Mouse (Mus musculus) embryo, embryonic 10.5 days (tissue): ENCODE results near the gene Dusp8.
"Not testable (repeated sequence)": the region's sequence is repeated elsewhere in the genome, so short reads cannot be mapped to it uniquely, and the experiment has no call there.

Experiments
- DNase-seq: peaks from one replicate; pipeline ENCODE4 v3.0.0-alpha.2; 2015; ENCODE audit warnings: low spot score

Dusp8 gene

DNA sequence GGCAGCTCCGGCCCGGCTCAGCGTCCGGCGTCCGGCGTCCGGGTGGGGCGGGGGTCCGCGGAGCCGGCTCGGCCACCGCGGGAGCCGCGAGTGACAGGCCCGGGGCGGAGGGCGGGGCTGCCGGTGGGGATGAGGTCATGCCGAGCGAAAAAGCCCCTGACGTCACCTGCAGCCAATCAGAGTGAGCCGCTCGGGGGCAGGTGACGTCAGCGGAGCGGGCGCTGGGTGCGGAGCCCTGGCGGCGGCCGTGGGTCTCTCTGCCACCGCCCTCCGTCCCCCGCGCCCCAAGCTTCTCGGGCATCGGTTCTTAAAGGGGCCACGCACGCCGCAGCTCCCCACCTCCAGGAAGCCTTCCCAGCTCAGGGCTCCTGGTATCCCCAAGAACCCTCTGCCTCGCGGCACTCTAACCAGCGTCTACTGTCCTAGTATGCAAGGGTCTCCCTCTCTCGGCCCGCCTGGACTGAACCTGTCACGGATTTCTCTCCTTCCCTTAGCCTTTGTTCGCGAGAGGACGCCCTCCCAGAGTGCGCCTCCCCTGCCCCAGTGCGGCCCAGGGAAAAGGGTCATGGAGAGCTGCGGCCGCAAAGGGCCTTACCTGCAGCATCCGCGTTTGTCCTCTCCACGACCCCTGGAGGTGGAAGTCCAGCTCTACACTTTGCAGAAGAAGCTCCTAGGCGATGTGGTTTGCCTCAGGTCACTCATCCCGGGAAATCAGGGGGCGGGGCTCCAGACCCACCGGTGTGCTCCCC lies at the start of gene Dusp8:
Dusp8 (minus strand) TSS at position 661 of the 749 bp plus-strand sequence.
- peak; percentile 91 for DNase-seq

DNA sequence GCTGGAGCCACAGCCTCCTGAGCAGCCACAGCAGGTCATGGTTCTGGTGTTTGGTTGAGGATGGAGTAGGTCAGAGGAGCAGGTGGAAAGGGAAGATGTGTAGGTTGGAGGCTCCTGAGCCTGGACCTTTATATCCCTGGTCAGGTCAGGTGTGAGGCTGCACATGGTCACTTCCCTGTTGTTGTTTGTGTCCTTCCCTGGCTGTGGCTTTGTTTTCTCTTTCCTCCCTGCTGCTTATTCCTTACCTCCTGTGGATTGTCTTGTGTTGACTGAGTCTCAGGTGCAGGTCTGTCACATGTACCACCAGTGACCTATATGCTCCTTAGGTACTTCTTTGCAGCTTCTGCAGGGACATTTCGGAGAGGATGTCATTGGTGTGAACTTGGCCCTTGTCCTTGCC lies 48.9 kb upstream of the Dusp8 start, which contains the start of gene Gm45337:
Gm45337 (minus strand) TSS at position 101 of the 400 bp plus-strand sequence.
- DNase-seq = no peak

DNA sequence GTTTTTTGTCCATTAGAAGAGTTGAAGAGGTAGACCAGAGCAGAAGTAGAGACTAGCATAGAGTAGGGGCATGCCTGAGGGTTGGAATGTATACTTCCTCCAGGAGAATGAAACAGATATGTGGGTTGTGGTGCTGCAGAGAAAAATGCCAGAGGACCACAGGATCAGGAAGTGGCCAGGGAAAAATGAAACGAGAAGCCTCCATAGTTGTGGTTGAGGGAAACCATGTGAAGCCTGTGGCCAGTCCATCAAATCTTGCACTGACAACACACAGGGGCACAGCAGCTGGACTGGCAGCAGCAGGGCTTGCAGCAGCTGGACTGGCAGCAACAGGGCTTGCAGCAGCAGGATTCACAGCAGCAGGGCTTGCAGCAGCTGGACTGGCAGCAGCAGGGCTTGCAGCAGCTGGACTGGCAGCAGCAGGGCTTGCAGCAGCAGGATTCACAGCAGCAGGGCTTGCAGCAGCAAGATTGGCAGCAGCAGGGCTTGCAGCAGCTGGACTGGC lies 47.9 kb upstream of the Dusp8 start:
- not testable (repeated sequence) for DNase-seq

DNA sequence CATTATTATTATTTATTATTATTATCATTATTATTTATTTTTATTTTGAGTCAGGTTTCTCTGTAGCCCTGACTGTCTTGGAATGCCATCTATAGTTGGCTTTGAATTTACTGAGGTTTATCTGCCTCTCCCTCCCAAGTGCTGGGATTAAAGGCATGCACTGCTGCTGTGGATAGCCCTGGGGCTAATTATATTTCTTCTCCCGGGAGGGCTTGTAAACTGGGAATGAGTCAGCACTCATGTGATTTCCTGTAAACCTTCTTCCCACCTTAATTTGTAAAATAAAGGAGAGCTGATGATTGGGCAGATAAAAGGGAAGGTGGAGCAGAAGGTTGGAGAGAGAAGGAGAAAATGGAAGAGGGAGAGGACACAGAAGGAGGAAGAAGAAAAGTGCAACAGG lies 45.1 kb upstream of the Dusp8 start:
- DNase-seq = no peak

DNA sequence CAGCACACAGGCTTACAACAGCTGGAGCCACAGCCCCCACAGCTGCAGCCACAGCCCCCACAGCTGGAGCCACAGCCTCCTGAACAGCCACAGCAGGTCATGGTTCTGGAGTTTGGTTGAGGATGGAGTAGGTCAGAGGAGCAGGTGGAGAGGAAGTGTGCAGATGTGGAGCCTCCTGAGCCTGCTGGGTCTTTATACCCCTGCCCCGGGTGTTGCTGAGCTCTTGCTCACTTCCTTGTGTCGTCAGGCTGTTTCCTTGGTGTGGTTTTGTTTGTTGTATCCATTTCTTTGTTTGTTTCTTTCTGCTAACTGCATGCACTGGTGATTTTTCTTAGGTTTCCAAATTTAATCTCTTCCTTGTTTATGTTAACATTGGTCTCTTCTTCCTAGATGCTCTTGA lies 40.3 kb upstream of the Dusp8 start, which contains the start of gene Gm39115:
Gm39115 (minus strand) TSS at position 101 of the 400 bp plus-strand sequence.
- DNase-seq = not testable (repeated sequence)

DNA sequence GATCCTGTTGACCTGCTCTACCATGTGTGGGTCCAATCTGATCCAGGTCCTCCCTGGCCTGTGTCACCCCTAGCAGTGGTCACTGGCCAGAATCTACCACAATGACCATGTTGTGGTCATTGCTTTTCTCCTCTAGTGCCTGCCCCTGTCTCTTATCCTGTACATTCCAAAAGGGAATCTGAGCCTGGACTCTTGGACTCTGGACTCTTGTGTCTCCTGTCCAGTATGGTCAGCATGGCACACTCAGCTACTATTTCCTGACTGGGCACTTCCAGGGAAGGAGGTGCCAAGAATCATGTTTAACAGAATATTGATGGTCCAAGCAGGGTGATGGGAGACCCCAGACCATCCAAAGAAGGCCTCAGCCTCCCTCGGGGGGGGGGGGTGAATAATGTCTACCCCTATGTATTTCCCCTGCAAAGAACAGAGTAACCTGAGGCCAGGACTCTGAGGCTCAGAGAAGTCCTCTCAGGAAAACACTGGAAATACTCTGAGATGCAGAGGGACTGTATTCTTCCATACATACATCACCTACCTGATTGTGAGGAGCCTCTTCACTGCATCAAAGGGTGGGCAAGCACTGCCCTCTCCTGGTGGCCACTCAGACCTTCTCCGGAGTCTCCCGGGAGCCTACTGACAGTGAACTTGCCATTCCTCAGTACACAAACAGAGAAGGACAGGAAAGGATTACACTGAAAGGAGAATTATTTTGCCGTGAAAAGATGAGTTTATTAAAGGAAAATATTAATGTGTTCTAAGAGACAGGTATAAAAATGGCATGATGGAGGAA lies 38.8 kb upstream of the Dusp8 start:
- peak; percentile 40 for DNase-seq

DNA sequence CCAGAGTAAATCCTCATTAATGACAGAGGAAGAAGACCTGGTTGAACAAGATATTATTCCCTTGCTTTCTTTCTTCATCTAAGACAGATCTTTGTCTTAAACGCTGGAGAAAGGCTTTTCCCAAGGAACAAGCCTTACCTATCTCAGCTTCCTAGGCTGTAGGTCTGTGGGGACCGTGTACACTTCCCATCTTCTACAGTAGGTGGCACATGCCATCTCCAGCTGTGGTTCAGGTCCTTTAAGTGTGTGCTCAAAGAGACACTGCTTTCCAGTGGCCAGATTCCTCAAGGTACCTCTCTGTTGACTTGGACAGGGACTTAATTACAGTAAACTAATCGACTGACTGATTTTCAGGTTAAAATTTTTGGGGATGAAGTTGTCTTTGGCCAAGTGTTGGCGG lies 33.2 kb upstream of the Dusp8 start:
- DNase-seq = no peak

DNA sequence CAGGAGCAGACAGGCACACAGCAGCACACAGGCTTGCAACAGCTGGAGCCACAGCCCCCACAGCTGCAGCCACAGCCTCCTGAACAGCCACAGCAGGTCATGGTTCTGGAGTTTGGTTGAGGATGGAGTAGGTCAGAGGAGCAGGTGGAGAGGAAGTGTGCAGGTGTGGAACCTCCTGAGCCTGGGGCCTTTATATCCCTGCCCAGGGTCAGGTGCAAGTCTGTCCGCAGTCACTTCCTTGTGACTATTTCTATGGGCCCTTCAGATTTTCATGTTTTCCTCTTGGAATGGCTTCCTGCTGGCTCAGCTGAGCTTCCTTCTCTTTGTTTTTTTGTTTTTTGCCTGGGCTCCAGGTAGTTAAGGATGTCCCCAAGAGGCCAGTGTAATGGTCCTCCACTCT lies 25.0 kb upstream of the Dusp8 start, which contains the start of gene Gm45618:
Gm45618 (minus strand) TSS at position 101 of the 400 bp plus-strand sequence.
- not testable (repeated sequence) for DNase-seq

DNA sequence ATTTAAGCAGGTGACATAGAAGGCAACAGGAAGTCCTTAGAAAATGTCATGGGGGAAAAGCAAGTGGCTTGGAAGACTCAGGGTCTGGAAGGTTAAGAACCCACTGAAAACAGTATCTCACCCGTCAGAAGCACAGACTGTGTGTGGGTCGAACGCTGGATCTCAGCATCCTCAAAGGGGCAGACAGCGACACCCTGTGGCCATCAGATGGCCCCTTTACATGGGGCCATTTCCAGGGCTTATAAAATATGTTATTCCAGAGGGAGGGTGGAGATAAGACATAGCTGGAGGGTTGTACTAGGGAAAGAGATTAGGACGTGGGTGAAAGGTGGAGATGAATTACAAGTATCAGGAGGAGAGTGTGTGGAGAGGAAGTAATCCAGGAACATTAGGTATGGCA lies 24.0 kb upstream of the Dusp8 start:
- peak; percentile 40 for DNase-seq

DNA sequence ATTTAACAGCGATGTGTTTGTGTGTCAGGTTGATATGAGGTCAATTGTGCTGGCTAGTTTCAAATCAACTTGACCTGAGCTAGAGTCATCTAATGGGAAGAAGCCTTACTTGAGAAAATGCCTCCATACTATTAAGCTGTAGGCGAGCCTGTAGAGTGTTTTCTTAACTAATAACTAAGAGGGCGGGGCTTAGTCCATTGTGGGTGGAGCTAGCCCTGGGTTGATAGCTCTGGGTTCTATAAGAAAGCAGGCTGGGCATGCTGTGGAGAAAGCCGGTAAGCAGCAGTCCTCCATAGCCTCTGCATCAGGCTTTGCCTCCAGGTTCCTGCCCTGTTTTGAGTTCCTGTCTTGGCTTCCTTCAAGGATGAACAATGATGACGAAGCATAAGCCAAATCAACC lies 9.1 kb upstream of the Dusp8 start:
- no peak for DNase-seq

DNA sequence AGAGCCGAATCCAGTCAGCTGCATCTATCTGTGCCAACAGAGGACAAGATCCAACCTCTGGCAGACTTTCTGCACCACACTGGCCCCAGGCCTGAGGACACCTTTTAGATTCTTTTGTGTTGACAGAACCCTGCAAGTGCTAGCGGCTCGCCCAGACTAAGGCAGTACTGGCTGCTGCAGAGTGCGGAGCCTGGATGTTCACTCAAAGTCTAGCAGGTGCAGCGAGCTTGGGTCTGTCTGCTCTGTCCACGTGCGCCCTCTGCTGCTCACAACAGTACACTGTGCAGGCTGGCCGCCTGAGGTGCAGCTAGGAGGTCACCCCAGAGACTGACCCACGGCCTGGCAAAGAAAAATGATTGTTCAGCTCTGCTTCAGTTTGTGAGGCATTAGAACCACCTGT lies 2.1 kb upstream of the Dusp8 start:
- DNase-seq = peak; percentile 86

DNA sequence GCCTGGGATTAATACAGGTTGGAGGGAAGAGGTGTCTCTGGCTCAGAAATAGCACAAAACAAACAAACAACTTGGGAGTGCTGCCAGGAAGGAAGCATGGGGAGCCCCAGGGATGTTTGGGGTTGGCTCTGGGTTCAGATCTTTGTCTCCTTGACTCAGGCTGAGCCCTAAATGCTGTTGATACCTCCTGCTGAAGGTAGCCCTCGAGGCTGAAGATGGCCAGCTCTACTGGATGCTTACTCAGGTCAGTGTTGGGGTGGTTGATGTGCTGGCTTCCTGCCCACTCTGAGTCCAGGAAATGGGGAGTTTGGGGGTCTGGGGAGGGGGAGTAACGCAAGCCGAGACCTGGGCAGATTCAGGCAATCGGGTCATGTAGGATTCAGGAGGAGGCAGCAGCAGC lies 1.1 kb upstream of the Dusp8 start:
- DNase-seq = no peak

DNA sequence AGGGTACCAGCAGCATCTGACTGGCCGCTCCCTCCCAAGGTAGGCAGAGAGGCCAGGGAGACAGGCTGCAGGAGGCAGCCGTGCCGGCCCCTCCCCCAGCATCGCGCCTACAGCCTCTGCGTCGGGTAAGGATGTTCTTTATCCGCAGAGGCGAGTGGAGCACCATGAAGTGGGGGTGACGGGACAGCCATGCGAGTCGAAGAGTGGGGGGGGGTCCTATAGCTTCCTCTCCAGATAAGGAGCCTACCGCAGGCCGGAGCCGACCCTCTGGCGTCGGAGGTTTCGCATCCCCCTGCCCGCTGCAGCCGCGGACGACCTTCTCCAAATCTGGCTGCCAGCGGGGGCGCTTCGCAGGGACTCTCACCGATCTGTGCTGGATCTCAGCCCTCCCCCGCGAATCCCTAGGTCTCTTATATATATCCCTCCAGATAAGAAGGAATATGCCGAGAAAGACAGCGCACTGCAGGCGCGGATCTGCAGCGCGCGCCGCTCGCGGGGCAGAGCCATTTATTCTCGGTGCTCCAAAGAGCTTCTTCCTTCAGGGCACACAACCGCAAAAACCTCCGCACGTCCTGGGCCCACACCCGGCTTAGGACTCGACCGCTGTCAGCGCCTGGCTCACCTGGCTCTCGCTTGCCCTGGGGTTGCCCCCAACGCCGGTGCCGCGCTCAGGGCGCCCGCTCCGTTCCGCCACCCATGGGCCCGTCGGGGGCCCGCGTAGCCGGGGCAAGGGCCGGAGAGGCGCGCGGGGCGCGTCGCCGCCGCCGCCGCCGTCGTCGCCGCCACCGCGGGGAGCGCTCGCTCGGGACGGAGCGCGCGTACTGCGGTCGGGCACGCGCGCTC lies 1.1 kb downstream of the Dusp8 start:
- DNase-seq = peak; percentile 37

DNA sequence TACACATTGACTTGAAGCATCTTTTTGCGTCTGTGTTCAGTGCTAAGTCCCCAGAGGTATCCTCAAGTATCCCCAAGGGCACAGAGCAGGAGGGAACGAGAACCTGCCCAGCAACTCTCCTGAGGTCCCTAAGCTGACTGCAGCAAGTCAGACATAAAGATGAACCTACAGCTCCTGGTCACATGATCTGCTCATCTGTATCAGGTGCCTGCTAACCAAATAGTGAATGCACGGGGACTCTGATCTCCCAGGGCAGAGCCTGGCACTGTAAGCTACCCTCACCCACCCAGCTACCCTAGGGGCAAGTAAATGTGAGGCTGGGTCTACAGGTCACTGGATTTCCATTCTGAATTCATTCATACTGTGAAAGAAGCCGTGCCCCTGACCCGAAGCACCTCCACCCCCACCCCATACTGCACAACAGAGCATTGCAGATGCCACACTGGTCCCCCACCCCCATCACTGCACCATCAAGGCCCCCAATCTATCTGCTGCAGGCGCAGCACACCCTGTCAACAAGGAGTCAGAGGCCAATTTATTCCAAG lies 1.9 kb downstream of the Dusp8 start:
- no peak for DNase-seq

DNA sequence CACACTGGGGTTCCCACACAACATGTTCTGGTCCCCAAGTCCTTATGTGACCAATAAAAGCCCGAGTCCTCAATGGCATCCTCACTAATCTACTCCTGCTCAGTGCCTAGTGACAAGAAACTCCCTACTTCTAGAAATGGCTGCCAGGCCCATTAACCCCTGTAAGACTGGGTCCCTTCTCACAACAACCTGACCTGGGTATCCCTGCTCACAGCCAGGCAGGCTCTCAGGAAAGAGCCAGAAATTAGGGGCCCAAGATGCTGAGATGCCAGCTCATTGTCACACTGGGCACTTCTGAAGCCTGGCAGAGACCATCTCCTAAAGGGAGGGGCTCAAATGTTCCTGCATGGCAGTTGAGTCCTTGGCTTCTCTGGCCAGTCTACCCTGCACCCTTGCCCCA lies 2.7 kb downstream of the Dusp8 start:
- no peak for DNase-seq

DNA sequence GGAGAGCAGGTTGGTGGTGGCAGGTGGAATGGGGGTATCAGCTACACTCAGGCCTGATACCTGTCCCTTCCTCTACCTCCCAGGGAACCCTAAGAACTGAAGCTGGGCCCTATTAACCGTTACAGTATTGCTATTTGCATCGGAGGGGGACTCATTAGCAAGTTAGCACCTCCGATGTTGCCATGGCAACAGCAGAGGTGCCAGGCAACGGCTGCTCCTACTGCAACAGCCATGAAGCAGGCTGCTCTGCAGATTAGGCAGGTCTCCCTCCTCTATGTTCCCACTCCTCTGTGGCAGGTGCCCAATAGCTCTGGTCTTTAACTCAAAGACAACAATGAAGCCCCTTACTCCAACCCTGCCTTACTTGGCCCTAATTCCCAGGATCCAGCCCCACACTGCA lies 3.8 kb downstream of the Dusp8 start:
- DNase-seq = no peak

DNA sequence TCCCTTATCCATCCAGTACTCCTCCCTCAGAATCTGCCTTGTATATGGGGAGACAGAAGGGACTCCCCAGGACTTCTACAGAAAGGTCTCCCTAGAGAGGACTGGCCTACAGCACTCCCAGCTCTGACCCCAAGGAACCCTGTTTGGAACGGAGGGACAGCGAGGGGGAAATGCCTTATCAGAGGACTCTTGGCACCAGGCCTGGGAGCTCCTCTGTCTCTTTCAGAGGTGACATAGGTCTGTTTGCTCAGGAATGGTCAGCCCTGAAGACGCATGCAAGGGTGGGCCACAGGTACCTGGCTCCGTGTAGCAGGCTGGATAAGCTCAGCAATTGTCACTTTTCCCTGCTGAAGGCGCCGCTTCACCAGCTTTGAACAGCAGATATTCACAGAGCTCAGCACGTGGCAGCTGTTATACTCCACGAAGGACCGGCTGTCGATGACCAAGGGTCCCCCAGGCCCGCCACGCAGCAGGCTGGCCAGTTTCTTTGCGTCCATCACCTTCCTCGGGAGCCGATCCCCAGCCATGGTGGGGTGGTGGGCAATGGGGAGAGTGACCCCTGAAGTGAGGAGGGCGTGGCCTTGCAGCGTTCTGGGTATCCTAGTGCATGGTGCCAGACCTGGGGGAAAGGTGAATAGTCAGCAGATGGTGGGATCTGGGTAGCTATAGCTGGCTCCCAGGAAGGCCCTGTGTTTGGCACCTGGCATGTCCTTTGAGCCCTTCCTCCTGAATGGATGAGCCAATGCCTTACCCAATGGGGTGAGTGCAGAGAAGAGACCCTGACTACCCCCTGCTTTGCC lies 5.8 kb downstream of the Dusp8 start:
- no peak for DNase-seq

DNA sequence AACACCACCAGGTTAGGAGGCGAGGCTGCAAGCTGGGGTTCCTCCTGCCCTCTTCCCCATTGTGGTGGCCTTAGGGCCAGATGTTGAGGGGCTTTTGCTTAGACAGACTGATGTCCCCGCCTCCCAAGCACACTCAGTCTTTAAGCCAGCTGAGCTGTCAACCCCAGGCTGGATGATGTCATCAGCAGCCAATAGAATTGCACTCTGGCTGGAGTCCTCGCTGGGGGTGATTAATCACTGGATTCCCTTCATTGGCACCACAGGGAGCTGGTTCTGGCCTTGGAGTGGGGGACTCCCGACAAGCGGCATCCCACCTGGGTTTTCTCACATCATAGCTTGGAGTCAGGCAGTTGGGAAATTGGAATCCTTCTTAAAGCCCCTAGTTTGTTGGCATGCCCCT lies 6.8 kb downstream of the Dusp8 start:
- peak; percentile 87 for DNase-seq

DNA sequence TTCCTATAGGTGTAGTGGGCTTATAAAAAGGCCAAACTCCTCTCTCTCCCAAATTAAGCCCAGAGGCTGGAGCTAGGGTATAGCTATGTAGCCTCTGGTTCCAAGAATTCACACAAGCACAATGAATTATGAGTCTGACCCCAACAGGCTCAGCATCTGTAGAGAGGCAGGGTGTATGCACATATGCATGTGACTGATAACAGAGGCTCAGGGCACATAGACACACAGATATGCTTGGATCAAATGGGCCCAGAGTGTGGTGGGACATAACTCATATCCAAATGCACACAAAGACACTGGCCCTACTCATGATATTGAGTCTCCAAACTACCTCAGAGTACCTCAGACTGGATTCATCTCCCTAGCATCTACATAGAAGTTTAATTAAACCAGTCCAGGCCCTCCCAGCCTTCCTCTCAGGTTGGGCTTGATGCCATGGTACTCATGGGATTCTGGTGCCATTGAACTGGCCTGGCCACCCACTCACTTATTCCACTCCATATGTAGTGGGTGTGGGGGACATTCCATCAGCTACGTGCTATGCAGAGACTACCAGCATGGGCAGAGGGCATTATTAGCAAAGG lies 8.5 kb downstream of the Dusp8 start:
- DNase-seq = no peak

DNA sequence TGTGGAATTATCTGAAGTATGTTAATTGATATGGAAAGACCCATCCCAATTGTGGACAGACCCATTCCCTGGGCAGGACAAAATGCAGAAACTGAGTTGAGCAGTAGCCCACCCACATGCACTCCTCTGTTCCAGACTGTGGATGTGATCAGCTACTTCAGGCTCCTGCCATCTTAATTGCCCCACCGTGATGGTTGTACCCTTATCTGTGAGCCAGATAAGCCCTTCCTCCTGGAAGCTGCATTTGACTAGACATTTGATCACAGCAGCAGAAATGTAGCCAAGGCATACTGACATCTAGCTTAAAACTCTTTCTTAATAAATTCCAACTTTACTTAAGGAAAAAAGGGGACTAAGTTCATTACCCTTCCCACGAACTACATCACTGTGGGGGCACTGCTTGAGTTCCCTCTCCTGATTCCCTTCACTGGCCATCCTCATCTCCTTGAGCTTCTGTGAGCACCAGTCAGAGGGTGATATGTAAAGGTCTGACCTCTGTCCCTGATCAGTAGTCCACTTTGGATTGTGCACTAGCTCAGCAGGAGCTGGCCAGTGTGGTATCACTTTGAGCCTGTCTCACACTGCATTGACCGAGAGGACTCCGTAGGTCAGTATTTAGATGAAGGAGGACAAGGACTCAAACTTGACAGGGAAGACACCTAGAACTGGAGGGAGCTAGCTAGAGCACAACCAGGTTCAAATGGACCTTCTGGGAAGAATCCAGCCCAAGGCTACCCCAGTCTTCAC lies 9.3 kb downstream of the Dusp8 start:
- DNase-seq = no peak
